Mouse (Mus musculus) heart, adult 2 months (tissue): ENCODE measurements around the gene Mx1. TPM values are rescaled to one million over a fixed set of nuclear protein-coding genes. Genes with fewer than 3 reads are reported as not detected.

Experiments used
- DNase-seq, 2 experiments: peaks; one replicate each; pipeline ENCODE4 v3.0.0; 2021
- H3K27ac ChIP-seq: fragments of 200-600 bp; 2 replicates; pipeline ENCODE4 v1.8.1; 2022
- H3K27me3 ChIP-seq: fragments of 200-500 bp; 2 replicates; pipeline ENCODE4 v1.6.1; 2012; ENCODE audit warnings: mild to moderate bottlenecking, low read length, inconsistent platforms, mixed read lengths; ENCODE audit not compliant: control insufficient read depth, insufficient read depth
- H3K36me3 ChIP-seq: fragments of 200-500 bp; 2 replicates; pipeline ENCODE4 v1.6.1; 2012; ENCODE audit warnings: low read length, inconsistent platforms; ENCODE audit not compliant: control insufficient read depth, insufficient read depth
- H3K4me1 ChIP-seq: fragments of 200-500 bp; 2 replicates; pipeline ENCODE4 v1.6.1; 2011; ENCODE audit warnings: low read length; ENCODE audit not compliant: control insufficient read depth, insufficient read depth
- H3K4me3 ChIP-seq: fragments of 200-600 bp; 2 replicates; pipeline ENCODE4 v1.8.1; 2022
- H3K79me2 ChIP-seq: fragments of 200-500 bp; replicated peaks from 2 replicates; pipeline ENCODE4 v1.6.1; 2012; ENCODE audit warnings: mild to moderate bottlenecking, inconsistent platforms, low read length, moderate library complexity, mixed read lengths; ENCODE audit not compliant: control insufficient read depth, insufficient read depth
- H3K9ac ChIP-seq: fragments of 200-500 bp; 2 replicates; pipeline ENCODE4 v1.6.1; 2012; ENCODE audit warnings: low read depth, mild to moderate bottlenecking, control low read depth, inconsistent platforms, low read length, mixed read lengths
- CTCF ChIP-seq: fragments of 200-600 bp; IDR thresholded peaks from 2 replicates; pipeline ENCODE4 v1.8.1; 2022; ENCODE audit warnings: antibody characterized with exemption, mild to moderate bottlenecking, moderate library complexity
- EP300 ChIP-seq: fragments of 200-500 bp; IDR thresholded peaks from 2 replicates; pipeline ENCODE4 v1.6.1; 2011; ENCODE audit warnings: low read depth, low read length, control low read depth; ENCODE audit not compliant: insufficient read depth
- POLR2A ChIP-seq: fragments of 200-500 bp; IDR thresholded peaks from 2 replicates; pipeline ENCODE4 v1.6.1; 2011; ENCODE audit warnings: mild to moderate bottlenecking, low read depth, low read length, control low read depth; ENCODE audit not compliant: insufficient read depth
- WGBS: fragments of 180-500 bp; shearing (Covaris S2); methylation state at CpG from one replicate; pipeline ENCODE4 v1.1.7; 2018; 5-methylcytosine and 5-hydroxymethylcytosine counted together
- intact Hi-C: fragments of 180-260 bp; cut with DNase I; formaldehyde crosslinking; loops from one replicate; pipeline ENCODE4 v1.15.1; 2025
- long read RNA-seq: library from polyadenylated mRNA; stranded (forward); transcript quantifications from one replicate; pipeline ENCODE4 v2.0.0, GENCODE M21; 2021
- polyA plus RNA-seq: library from polyadenylated mRNA; depleted of rRNA; stranded (reverse); fragments of >200 nt; gene quantifications from 2 replicates; pipeline ENCODE4 v1.2.3, GENCODE M21; 2012; rRNA removed
- total RNA-seq, 2 experiments: library from RNA; stranded (reverse); gene quantifications; 2 replicates each; pipeline ENCODE4 v1.2.3; 2021

The Mx1 gene
- total RNA-seq, result 1 to 10 TPM; 1.7 to 2.1 TPM
- polyA plus RNA-seq, result 0.44 and 0.59 TPM in 2 replicates
- long read RNA-seq, result 0 reads

DNA sequence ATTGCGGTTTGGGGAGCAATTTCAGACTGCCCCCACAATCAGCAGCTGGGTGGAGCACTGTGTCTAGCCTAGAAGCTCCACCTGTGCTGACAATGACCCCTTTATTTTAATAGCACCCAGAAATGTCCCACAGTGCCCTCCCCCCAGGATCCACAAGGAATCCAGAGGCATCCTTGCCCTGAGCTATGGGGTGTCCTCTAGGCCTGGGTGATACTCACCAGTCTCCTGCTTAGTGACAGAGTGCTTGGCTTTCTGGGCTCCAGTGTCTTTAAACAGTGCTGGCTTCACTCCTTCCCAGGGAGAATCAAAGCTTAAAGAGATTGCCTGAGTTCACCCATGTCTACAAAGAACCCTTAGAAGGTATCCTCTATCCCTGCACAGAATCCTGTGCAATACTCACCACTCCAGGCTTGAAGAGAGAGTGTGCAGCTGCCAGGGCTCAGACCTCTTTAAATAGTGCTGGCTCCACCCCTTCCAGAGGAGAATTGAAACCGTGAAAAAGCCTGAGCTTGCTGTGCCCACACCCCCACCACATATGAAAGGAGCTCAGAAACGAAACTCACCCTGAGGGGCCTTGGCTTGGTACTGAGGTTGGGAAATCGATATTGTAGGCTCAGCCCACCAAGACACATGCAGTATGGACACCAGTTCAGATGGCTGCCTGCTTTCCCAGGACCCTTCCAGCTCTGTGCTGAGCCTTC lies at the start of gene Mx1:
Mx1 (minus strand) TSS at position 427 of the 701 bp plus-strand sequence.
- Histone ChIP-seq H3K79me2 (no peaks in the 10 kb centered on the region), H3K9ac (no peak within 1 kb of the TSS), H3K4me1 (peaks cover 1% of the 10 kb centered on the region; the same call in 1 of the 2 replicates), H3K4me3 (no peak within 1 kb of the TSS), H3K27me3 (no peaks in the 10 kb centered on the region), H3K27ac (peak within 1 kb of the TSS; percentile 31; the same call in 1 of the 2 replicates), H3K36me3 (no peaks in the 10 kb centered on the region)
- TF ChIP-seq EP300, result no peak
- no peak for TF ChIP-seq CTCF
- TF ChIP-seq POLR2A, result no peak
- DNase-seq, result peak in 1 of 2 experiments; percentile 34
- WGBS, result 39% methylated on average over 4 of the region's 4 CpGs
- intact Hi-C loops, result loop anchor here (5.0 kb wide), 1 partner anchor 70 kb away; no protein-coding TSS in a partner anchor

DNA sequence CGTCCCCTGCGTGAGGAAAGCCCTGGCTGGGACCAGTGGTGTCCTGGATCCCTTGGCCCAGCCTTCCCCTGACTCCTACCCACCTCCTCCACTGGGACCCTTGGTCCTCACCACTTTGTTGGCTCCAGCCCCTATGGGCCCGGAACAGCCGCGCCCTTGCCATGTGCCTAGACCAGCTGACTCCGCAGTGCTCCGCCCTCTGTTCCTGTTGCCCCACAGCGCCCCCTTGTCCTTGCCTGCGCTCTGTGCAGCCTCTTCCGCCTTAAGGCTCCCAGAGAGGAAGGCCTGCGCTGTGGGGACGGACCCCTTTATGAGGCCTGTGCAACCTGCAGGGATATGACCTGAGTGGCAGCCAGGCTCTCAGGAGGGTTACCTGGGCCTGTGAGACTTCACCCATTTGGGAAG lies 49.6 kb upstream of the Mx1 start:
- Histone ChIP-seq H3K27me3 (no peaks in the 10 kb centered on the region), H3K4me3 (no peak overlapping the region), H3K9ac (no peak overlapping the region), H3K4me1 (peaks cover 3% of the 10 kb centered on the region), H3K27ac (no peak overlapping the region), H3K36me3 (no peaks in the 10 kb centered on the region; the same call in 1 of the 2 replicates), H3K79me2 (no peaks in the 10 kb centered on the region)
- intact Hi-C loops, result no loop called here
- no peak for DNase-seq
- TF ChIP-seq EP300 (no peak), POLR2A (no peak), CTCF (no peak)
- WGBS, result 90% methylated on average over 12 of the region's 12 CpGs

DNA sequence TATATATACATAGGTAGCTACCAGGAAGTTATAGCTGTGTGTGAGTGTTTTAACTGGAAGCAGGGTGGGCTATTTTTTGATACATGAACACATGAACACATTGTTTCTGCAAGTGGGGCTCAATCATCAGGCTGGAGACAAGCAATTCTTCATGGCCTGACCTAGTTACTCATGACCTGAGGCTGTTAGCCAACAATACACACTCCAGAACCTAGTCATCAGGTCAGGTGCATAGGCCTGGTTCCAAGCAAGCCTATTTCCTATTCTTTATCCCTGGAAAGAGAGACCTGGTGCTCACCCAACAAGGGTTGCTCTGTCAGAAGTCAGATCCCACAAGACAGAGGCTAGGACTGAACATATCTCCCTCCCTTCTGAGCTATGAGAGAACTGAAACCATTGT lies 48.8 kb upstream of the Mx1 start:
- DNase-seq, result no peak
- no peaks in the 10 kb centered on the region for H3K79me2 ChIP-seq
- TF ChIP-seq EP300 (no peak), CTCF (no peak), POLR2A (no peak)
- no peak overlapping the region for H3K4me3 ChIP-seq
- H3K27ac ChIP-seq, result no peak overlapping the region
- intact Hi-C loops, result no loop called here
- no peak overlapping the region for H3K9ac ChIP-seq
- H3K36me3 ChIP-seq, result no peaks in the 10 kb centered on the region; the same call in 1 of the 2 replicates
- peaks cover 3% of the 10 kb centered on the region for H3K4me1 ChIP-seq
- H3K27me3 ChIP-seq, result no peaks in the 10 kb centered on the region

DNA sequence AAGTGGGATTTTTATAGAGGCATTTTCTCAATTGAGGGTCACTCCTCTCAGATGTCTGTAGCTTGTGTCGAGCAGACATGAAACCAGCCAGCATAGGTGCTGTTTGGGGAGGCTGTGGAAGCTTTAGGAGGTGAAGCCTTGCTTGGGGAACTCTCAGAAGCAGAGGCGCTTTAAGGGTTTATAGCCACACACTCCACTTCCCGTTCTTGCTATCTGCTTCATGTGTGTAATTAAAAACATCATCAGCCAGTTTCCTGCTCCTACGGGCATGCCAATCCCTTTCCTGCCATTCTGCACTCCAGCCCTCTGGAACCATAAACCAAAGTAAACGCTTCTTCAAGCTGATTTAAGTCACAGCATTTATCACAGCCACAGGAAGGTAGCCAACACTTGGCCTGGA lies 48.1 kb upstream of the Mx1 start:
- Histone ChIP-seq H3K79me2 (no peaks in the 10 kb centered on the region), H3K27ac (no peak overlapping the region), H3K4me1 (peaks cover 3% of the 10 kb centered on the region), H3K9ac (no peak overlapping the region), H3K27me3 (no peaks in the 10 kb centered on the region), H3K36me3 (no peaks in the 10 kb centered on the region; the same call in 1 of the 2 replicates), H3K4me3 (no peak overlapping the region)
- no peak for TF ChIP-seq POLR2A
- TF ChIP-seq CTCF, result no peak
- no peak for TF ChIP-seq EP300
- no peak for DNase-seq
- intact Hi-C loops, result no loop called here
- 34% methylated on average over 5 of the region's 5 CpGs for WGBS

DNA sequence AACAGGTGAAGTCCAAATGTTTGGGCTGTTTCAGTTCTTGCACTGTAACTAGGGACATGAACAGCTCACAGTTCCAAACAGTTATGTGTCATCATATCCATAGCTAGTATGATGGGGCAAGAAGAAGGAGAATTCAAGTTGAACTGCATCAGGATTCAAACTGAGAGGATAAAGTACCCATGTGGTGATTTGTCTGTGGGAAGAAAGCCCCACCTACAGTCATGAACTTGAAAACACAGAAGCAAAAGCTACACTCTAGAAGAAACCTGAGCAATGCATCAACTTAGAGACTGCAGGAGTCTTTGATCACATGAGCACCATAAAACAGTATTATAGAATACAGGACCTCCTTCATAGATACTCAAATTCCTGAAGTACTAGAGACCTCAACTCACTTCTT lies 45.1 kb upstream of the Mx1 start:
- no peak overlapping the region for H3K27ac ChIP-seq
- no peaks in the 10 kb centered on the region for H3K79me2 ChIP-seq
- no peaks in the 10 kb centered on the region; the same call in 1 of the 2 replicates for H3K36me3 ChIP-seq
- peaks cover 3% of the 10 kb centered on the region for H3K4me1 ChIP-seq
- intact Hi-C loops, result no loop called here
- no peak overlapping the region for H3K9ac ChIP-seq
- TF ChIP-seq EP300, result no peak
- peak; percentile 15; the same call in 1 of the 2 replicates for TF ChIP-seq CTCF
- no peak overlapping the region for H3K4me3 ChIP-seq
- no peak for DNase-seq
- H3K27me3 ChIP-seq, result no peaks in the 10 kb centered on the region

DNA sequence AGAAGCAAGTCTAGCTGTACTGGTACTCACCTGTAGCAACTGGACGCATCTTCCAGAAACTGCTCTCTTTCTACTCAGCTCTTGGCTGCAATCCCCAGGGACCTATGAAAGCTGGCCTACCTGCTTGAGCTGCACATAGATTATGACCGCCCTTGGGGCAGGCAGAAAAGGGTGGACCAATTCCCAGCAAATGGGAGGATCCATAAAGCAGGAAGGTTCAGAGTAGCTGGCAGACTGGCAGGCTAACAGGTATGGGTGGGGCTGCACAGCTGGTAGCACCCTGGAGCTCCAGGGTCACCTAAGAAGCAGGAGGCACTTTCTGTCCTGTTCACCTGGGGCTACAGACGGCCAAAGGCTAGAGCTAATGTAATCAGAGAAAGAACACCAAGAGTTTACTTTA lies 42.1 kb upstream of the Mx1 start:
- no peak for DNase-seq
- TF ChIP-seq CTCF (no peak), POLR2A (no peak), EP300 (no peak)
- H3K27ac ChIP-seq, result no peak overlapping the region
- intact Hi-C loops, result no loop called here
- no peak overlapping the region for H3K4me3 ChIP-seq
- no peaks in the 10 kb centered on the region for H3K27me3 ChIP-seq
- 81% methylated on average over 3 of the region's 3 CpGs for WGBS
- H3K79me2 ChIP-seq, result no peaks in the 10 kb centered on the region
- H3K4me1 ChIP-seq, result no peaks in the 10 kb centered on the region
- no peaks in the 10 kb centered on the region for H3K36me3 ChIP-seq
- no peak overlapping the region for H3K9ac ChIP-seq
